Mouse (Mus musculus) CH12.LX (cell line): ENCODE data around the gene Rpusd4. TPM values are rescaled to one million over a fixed set of nuclear protein-coding genes. Genes with fewer than 3 reads are reported as not detected.

Experiments used
- DNase-seq: peaks from one replicate; pipeline ENCODE4 v3.0.0-alpha.2; 2013; ENCODE audit errors: extremely low read depth
- H3K27ac ChIP-seq: 2 replicates; pipeline ENCODE4 v1.5.1; 2012; ENCODE audit warnings: low read depth, mild to moderate bottlenecking, control low read depth, moderate library complexity; ENCODE audit not compliant: insufficient read depth
- H3K27me3 ChIP-seq: replicated peaks from 2 replicates; pipeline ENCODE3; 2012; ENCODE audit warnings: inconsistent platforms
- H3K36me3 ChIP-seq, 2 experiments: replicated peaks in 1 of 2; 2 replicates each; pipeline versions ENCODE3 to v1.6.1; 2012; ENCODE audit warnings: inconsistent platforms in 1 of 2, low read length in 1 of 2, mild to moderate bottlenecking in 1 of 2, mixed read lengths in 1 of 2, moderate library complexity in 1 of 2; ENCODE audit not compliant: control insufficient read depth in 1 of 2, insufficient read depth in 1 of 2
- H3K4me1 ChIP-seq, 2 experiments: 2 replicates each; pipeline ENCODE4 v1.6.1; 2012; ENCODE audit warnings: inconsistent platforms in 1 of 2, moderate library complexity in 1 of 2; ENCODE audit not compliant: insufficient read depth in 2 of 2, control insufficient read depth in 1 of 2
- H3K4me2 ChIP-seq: 2 replicates; pipeline ENCODE4 v1.6.1; 2012; ENCODE audit warnings: low read depth, mild to moderate bottlenecking, control low read depth; ENCODE audit not compliant: poor library complexity, insufficient read depth, severe bottlenecking
- H3K4me3 ChIP-seq, 3 experiments: fragments of 150-350 bp in 1 of 3; sonication (generic) in 1 of 3; replicated peaks in 1 of 3; 2 replicates each; pipeline versions ENCODE3 to v1.5.1; 2011 to 2012; ENCODE audit warnings: low read depth in 2 of 3, low read length in 2 of 3, mild to moderate bottlenecking in 2 of 3, moderate library complexity in 2 of 3, control low read depth in 1 of 3, improper control_type of control experiment in 1 of 3, inconsistent platforms in 1 of 3, mixed read lengths in 1 of 3; ENCODE audit not compliant: poor library complexity in 1 of 3
- H3K79me2 ChIP-seq: replicated peaks from 2 replicates; pipeline ENCODE4 v1.6.1; 2012; ENCODE audit warnings: mild to moderate bottlenecking, moderate library complexity; ENCODE audit not compliant: control insufficient read depth, poor library complexity, insufficient read depth, severe bottlenecking; ENCODE audit errors: extremely low read depth
- H3K9ac ChIP-seq: 2 replicates; pipeline ENCODE4 v1.6.1; 2012; ENCODE audit warnings: low read depth, mild to moderate bottlenecking, control low read depth, moderate library complexity; ENCODE audit not compliant: insufficient read depth
- H3K9me3 ChIP-seq: replicated peaks from 2 replicates; pipeline ENCODE3; 2012; ENCODE audit warnings: low read length, inconsistent platforms, mixed read lengths
- BHLHE40 ChIP-seq: IDR thresholded peaks from 2 replicates; pipeline ENCODE4 v1.6.1; 2011; ENCODE audit warnings: mild to moderate bottlenecking, low read depth, low read length, improper control_type of control experiment
- CHD1 ChIP-seq: IDR thresholded peaks from 2 replicates; pipeline ENCODE4 v1.6.1; 2012; ENCODE audit warnings: low read depth, low read length, improper control_type of control experiment, inconsistent platforms
- CHD2 ChIP-seq: IDR thresholded peaks from 2 replicates; pipeline ENCODE4 v1.6.1; 2011; ENCODE audit warnings: low read length, improper control_type of control experiment
- CTCF ChIP-seq, 2 experiments: IDR thresholded peaks in 1 of 2; conservative IDR thresholded peaks in 1 of 2; 2 replicates each; pipeline ENCODE4 v1.5.1; 2011 to 2012; ENCODE audit warnings: low read depth in 2 of 2, low read length in 2 of 2, improper control_type of control experiment in 1 of 2, inconsistent platforms in 1 of 2, mild to moderate bottlenecking in 1 of 2, moderate library complexity in 1 of 2
- E2F4 ChIP-seq: IDR thresholded peaks from 2 replicates; pipeline ENCODE4 v1.6.1; 2011; ENCODE audit warnings: low read depth, low read length, improper control_type of control experiment; ENCODE audit not compliant: insufficient replicate concordance
- ELF1 ChIP-seq: IDR thresholded peaks from 2 replicates; pipeline ENCODE4 v1.6.1; 2014; ENCODE audit warnings: low read depth, mild to moderate bottlenecking, inconsistent platforms, low read length, improper control_type of control experiment
- EP300 ChIP-seq: IDR thresholded peaks from 2 replicates; pipeline ENCODE4 v1.6.1; 2011; ENCODE audit warnings: low read length, improper control_type of control experiment
- ETS1 ChIP-seq: conservative IDR thresholded peaks from 2 replicates; pipeline ENCODE4 v1.6.1; 2012; ENCODE audit warnings: low read depth, mild to moderate bottlenecking, inconsistent platforms, low read length, improper control_type of control experiment, moderate library complexity
- GABPA ChIP-seq: IDR thresholded peaks from 2 replicates; pipeline ENCODE4 v1.6.1; 2012; ENCODE audit warnings: low read depth, low read length, improper control_type of control experiment, inconsistent platforms; ENCODE audit not compliant: insufficient replicate concordance
- HCFC1 ChIP-seq: IDR thresholded peaks from 2 replicates; pipeline ENCODE4 v1.6.1; 2012; ENCODE audit warnings: low read depth, mild to moderate bottlenecking, inconsistent platforms, low read length, improper control_type of control experiment
- IRF4 ChIP-seq: IDR thresholded peaks from 2 replicates; pipeline ENCODE4 v1.6.1; 2014; ENCODE audit warnings: low read depth, mild to moderate bottlenecking, inconsistent platforms, low read length, improper control_type of control experiment
- KAT2A ChIP-seq: IDR thresholded peaks from 2 replicates; pipeline ENCODE4 v1.6.1; 2012; ENCODE audit warnings: low read length, improper control_type of control experiment, inconsistent platforms; ENCODE audit not compliant: insufficient replicate concordance
- MAFK ChIP-seq: IDR thresholded peaks from 2 replicates; pipeline ENCODE4 v1.6.1; 2011; ENCODE audit warnings: low read length, improper control_type of control experiment; ENCODE audit not compliant: insufficient replicate concordance
- MAZ ChIP-seq: IDR thresholded peaks from 2 replicates; pipeline ENCODE4 v1.6.1; 2012; ENCODE audit warnings: low read depth, mild to moderate bottlenecking, inconsistent platforms, low read length, improper control_type of control experiment, moderate library complexity
- NELFE ChIP-seq: IDR thresholded peaks from 2 replicates; pipeline ENCODE4 v1.6.1; 2011; ENCODE audit warnings: low read depth, low read length, improper control_type of control experiment
- NRF1 ChIP-seq: IDR thresholded peaks from 2 replicates; pipeline ENCODE4 v1.6.1; 2014; ENCODE audit warnings: low read depth, mild to moderate bottlenecking, inconsistent platforms, low read length, improper control_type of control experiment, moderate library complexity
- PAX5 ChIP-seq: IDR thresholded peaks from 2 replicates; pipeline ENCODE4 v1.6.1; 2012; ENCODE audit warnings: low read length, inconsistent platforms, mixed read lengths
- RAD21 ChIP-seq: IDR thresholded peaks from 2 replicates; pipeline ENCODE4 v1.6.1; 2011; ENCODE audit warnings: low read depth, mild to moderate bottlenecking, low read length, improper control_type of control experiment, moderate library complexity
- SIN3A ChIP-seq: IDR thresholded peaks from 2 replicates; pipeline ENCODE4 v1.6.1; 2012; ENCODE audit warnings: low read length, improper control_type of control experiment, inconsistent platforms
- SMC3 ChIP-seq: IDR thresholded peaks from 2 replicates; pipeline ENCODE4 v1.6.1; 2011; ENCODE audit warnings: low read depth, low read length, improper control_type of control experiment
- TBP ChIP-seq: conservative IDR thresholded peaks from 2 replicates; pipeline ENCODE4 v1.6.1; 2011; ENCODE audit warnings: low read depth, low read length, improper control_type of control experiment
- ZKSCAN1 ChIP-seq: IDR thresholded peaks from 2 replicates; pipeline ENCODE4 v1.6.1; 2012; ENCODE audit warnings: low read depth, inconsistent platforms, low read length, improper control_type of control experiment, borderline replicate concordance
- ZNF384 ChIP-seq: IDR thresholded peaks from 2 replicates; pipeline ENCODE4 v1.6.1; 2012; ENCODE audit warnings: low read depth, low read length, improper control_type of control experiment, inconsistent platforms
- dilution Hi-C: fragments of 300-500 bp; cut with MboI; formaldehyde crosslinking; loops from 2 replicates; pipeline ENCODE4 v1.14.3; 2020; ENCODE audit warnings: low sequenced_read_pairs; ENCODE audit not compliant: extremely low pct_unique_long_range_greater_than_20kb, extremely low pct_ligation_motif_present
- in situ Hi-C: fragments of 300-500 bp; cut with MboI; formaldehyde crosslinking; loops from 3 replicates; pipeline ENCODE4 v1.14.3; 2019; ENCODE audit warnings: low sequenced_read_pairs, low pct_ligation_motif_present, low pct_unique_long_range_greater_than_20kb, mixed read lengths
- polyA plus RNA-seq: library from polyadenylated mRNA; unstranded; fragments of >175 nt; gene quantifications from 2 replicates; pipeline ENCODE4 v1.2.1, GENCODE M21; 2012; ENCODE audit warnings: low read depth; ENCODE audit not compliant: insufficient read length
- total RNA-seq, 2 experiments: library from RNA; depleted of rRNA; stranded (reverse); fragments of 300-350 nt in 1 of 2; fragments of >200 nt in 1 of 2; gene quantifications; 2 replicates each; pipeline ENCODE4 v1.2.3; 2012 to 2014

The Rpusd4 gene
- total and polyA plus RNA-seq, 3 experiments = 21.7 to 29.5 (median 27.3) TPM

GRCm38 (mm10) chr9:35293465-35293864 lies 25.8 kb downstream of the Rpusd4 start:
- Histone ChIP-seq H3K4me1 (no peaks in the 10 kb centered on the region; a peak in 1 of 4 replicates), H3K27me3 (no peaks in the 10 kb centered on the region)
- dilution Hi-C loops = loop anchor here (25.0 kb wide), 1 partner anchor 244 kb away; no protein-coding TSS in a partner anchor
- no peak for TF ChIP-seq ZKSCAN1
- no peak for TF ChIP-seq ELF1
- TF ChIP-seq KAT2A = no peak
- no peak for TF ChIP-seq NRF1
- no peak for TF ChIP-seq MAFK
- TF ChIP-seq MAZ = no peak
- TF ChIP-seq RAD21 = no peak
- no peak for TF ChIP-seq IRF4
- TF ChIP-seq E2F4 = no peak
- no peak for TF ChIP-seq NELFE
- no peak for TF ChIP-seq CTCF (conservative IDR thresholded peaks at IDR 0.05 in 1 of 2, IDR thresholded peaks at IDR 0.05 in 1 of 2; ENCODE audit: low read depth in 2 of 2, low read length in 2 of 2)
- no peak for TF ChIP-seq PAX5
- TF ChIP-seq EP300 = no peak
- no peak for TF ChIP-seq CHD1
- no peak for TF ChIP-seq SMC3
- TF ChIP-seq SIN3A = no peak
- TF ChIP-seq GABPA = no peak
- no peak for TF ChIP-seq ETS1
- no peak for TF ChIP-seq BHLHE40
- TF ChIP-seq, all 38 proteins: peak for 0
- Histone ChIP-seq H3K79me2 (no peaks in the 10 kb centered on the region), H3K4me2 (no peak overlapping the region), H3K27ac (no peak overlapping the region), H3K4me3 (no peak overlapping the region), H3K36me3 (no peaks in the 10 kb centered on the region), H3K9me3 (peaks cover 3% of the 10 kb centered on the region), H3K9ac (no peak overlapping the region)
- in situ Hi-C loops = no loop called here
- DNase-seq = no peak

- dilution Hi-C loops (loop anchor here (25.0 kb wide), 1 partner anchor 240 kb away; no protein-coding TSS in a partner anchor), in situ Hi-C loops (no loop called here)
Measured at GRCm38 (mm10) chr9:35297791-35298190, 30.1 kb downstream of the Rpusd4 start.

More at GRCm38 (mm10) chr9:35297791-35298190, 30.1 kb downstream of the Rpusd4 start:
- Histone ChIP-seq H3K4me2 (no peak overlapping the region), H3K27me3 (no peaks in the 10 kb centered on the region), H3K36me3 (no peaks in the 10 kb centered on the region), H3K4me1 (no peaks in the 10 kb centered on the region), H3K9ac (no peak overlapping the region), H3K79me2 (no peaks in the 10 kb centered on the region), H3K27ac (no peak overlapping the region), H3K4me3 (no peak overlapping the region), H3K9me3 (peaks cover 7% of the 10 kb centered on the region)
- TF ChIP-seq HCFC1 = no peak
- no peak for TF ChIP-seq ZKSCAN1
- TF ChIP-seq KAT2A = no peak
- no peak for TF ChIP-seq SMC3
- TF ChIP-seq BHLHE40 = no peak
- no peak for TF ChIP-seq CHD2
- TF ChIP-seq ETS1 = no peak
- TF ChIP-seq CHD1 = no peak
- TF ChIP-seq ZNF384 = no peak
- TF ChIP-seq TBP = no peak
- DNase-seq = no peak
